Mouse (Mus musculus): Measurements from ENCODE around the gene Tcf7.

The Tcf7 gene

DNA sequence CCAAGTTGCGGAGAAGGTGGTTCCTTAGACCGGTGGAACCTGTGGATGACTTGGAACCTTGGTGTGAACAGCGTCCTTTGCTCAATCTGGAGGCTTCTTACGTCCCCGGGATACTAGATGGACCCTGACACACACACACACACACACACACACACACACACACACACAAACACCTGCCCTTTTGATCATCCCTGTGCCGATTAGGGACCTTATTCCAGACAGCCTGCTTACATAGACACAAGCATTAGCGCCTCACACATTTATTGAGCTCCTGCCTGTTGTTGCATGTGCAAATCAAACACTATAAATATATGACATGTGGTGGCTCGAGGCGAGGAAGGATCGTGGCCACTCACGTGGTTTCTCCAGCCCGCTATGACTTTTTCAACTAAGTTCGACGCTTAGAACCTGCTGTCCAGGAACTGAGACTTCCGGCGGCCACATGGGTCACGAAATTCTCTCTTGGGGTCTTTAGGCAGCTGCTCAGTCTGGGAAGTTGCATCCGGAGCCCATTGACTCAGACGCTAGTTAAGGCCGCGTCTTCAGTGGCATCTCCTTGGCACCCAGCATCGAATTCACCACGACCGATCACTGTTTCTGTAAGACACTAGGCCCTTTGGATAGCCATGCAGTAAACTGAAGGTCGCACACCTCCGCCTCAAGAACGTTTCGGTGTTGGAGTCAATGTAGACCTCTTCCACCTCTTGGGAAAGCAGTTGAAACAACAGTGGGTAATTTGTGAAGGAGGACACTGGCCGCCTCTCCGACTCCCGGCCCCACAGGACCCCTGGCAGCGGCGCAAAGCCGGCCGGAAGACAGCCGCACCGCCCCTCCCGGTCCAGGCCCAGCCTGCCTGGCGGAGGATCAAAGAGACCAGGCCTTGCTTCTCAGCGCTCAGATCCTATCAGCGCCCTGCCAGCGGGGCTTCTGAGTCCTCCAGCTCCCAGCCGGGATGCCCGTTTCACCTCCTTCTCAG is 1.1 kb upstream of the Tcf7 start:
- peak; percentile 49 to 61 for DNase-seq (ENCODE audit: low spot score in 2 of 2)

DNA sequence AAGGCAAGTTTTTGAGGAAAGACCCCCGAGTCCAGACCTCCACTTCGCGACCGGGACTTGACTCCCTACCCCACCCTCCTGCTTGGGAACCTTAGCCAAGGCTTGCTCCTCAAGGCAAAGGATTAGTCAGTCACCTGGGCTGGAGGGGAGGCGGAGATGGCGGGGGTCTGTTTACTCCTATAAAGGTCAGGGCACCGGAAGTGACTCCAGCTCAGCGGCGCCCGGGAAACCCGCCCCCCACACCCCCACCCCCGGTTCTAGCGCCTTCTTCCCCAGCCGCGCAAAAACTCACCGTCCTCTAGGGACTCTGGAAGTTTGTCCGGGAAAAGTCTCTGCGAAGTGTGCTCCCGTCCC is 417 bp downstream of the Tcf7 start:
- DNase-seq (ENCODE audit: low spot score in 2 of 2) = no peak

DNA sequence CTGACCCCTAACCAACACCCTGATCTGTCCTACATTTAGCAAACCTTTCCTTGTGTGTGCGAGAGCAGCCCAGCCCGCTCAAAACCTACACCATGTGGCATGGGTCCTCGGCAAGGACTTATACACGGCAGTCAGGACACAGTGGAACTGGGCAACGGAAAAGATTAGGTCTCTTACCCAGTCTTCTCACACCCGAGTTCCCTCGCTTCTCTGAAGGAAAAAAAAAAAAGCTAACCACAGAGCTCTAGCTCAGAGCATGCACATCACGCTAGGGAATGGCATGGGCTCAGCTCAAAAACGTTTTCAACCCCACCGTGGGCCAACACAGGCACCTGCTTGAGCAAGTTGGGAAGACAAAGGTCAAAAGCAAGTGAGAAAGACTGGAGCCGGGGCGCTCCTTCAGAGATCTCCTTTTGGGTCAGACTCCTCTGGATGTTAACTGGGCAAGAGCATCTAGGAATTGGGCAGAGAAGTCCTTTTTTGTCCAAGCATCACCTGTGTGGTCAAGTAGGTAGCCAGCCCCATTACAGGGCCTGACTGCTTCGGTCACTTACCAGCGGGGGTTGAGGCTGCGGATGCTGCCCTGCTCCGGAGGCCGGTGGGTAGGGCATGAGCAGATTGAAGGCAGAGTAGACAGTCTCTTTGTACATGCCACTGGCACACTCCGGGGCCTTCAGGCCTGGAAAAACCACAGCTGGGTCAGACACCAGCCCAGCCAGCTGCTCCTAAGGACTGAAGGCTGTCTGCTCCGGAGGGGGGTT is 1.1 kb downstream of the Tcf7 start:
- no peak for DNase-seq (ENCODE audit: low spot score in 2 of 2)

DNA sequence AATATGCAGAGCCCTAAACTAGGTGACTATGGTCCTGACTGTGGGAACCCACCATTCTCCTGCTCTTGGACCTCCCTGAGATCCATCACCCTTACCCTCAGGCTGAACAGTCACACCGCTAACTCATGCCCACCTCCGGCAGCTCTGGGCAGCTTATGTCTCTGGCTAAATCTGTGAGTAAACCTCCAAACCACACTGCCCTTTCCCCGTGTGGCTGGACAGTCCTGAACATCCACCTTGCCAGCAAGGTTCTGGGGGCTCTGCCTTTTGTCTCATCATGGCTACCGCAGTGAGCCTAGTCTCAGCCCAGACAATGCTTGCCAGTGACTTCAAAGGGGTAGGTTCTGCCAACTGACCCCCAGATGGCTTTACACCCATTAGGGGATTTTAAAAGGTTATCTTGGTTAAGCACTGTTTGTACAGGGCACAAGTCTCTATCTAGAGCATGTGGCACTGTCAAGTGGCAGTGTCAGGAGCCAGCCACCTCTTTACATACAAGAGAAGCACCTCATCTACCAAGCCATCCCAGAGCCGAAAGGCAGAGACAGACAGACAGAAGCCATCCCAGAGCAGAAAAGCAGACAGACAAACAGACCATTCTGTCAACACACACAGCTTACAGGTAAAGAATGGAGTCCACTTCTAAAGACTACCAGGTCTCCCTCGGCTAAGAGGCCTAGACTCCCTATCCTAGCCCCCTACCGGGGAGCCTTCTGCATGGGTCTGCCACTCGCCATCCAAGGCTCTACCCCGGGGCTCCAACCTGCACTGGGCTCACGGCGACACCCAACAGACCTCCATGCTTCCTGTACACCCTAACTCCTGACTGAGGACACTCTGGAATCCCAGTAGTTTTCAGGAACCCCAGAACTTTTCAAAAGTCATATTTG is 2.0 kb downstream of the Tcf7 start:
- no peak for DNase-seq (ENCODE audit: low spot score in 2 of 2)

DNA sequence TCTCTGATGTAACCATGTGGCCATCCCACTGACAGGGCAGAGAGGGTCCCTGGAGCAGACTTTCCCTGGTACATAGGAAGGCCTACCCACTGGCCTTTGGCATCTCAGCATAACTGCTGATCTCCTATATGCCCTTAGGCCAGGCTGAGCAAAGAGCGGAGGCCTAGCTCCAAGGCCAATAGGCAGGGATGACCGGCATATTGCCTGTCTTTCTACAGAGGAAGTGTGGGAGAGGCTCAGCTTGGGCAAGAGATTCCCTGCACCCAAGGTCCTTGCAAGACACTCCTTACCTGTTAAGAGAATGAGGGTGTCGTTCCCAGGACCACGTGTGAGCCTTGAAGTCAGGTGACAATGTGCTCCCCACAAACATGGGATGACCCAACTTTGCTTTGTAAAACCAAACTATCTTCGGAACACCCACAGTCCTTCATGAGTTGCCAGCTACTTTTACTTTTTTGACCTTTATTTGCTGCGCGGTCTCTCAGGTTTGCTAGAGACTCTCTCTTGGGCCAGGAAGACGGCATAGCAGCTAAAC is 3.1 kb downstream of the Tcf7 start:
- no peak for DNase-seq (ENCODE audit: low spot score in 2 of 2)

DNA sequence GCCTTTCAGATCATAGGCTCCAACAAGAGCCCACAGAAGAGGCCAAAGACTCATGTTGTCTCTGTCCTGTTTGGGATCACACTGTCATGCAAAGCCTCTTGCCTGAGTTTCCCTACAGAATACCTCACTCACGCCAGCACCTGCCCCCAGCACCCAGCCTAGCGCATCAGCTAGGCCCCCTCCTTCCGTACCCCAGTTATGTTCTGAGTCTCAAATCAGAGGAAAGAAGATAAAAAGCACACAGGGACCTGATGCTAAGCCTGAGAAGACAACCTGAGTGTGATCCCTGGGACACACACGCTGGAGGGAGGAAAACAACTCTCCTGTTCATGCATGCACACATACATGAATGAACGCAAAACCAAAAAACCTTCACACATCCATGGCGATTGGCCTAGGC is 3.8 kb downstream of the Tcf7 start:
- DNase-seq (ENCODE audit: low spot score in 2 of 2) = no peak

DNA sequence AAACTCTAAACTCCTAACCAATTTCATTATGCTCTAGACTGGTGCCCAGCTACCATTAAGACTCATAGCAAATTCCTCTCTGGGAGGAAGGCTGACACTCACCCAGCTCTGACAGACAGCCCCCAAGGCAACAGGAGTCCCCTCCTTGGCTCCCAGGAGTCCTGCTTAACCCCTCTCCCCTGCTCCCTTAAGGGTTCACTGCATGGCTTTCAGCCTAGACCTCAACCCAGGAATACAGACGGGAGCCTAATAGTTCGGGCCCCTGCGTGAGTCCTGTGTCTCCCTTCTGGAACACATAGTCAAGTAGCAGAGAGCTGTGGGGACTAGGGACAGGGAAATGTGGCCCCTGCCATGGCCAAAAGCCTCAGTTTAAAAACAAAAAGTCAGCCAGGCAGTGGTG is 4.7 kb downstream of the Tcf7 start:
- no peak for DNase-seq (ENCODE audit: low spot score in 2 of 2)

DNA sequence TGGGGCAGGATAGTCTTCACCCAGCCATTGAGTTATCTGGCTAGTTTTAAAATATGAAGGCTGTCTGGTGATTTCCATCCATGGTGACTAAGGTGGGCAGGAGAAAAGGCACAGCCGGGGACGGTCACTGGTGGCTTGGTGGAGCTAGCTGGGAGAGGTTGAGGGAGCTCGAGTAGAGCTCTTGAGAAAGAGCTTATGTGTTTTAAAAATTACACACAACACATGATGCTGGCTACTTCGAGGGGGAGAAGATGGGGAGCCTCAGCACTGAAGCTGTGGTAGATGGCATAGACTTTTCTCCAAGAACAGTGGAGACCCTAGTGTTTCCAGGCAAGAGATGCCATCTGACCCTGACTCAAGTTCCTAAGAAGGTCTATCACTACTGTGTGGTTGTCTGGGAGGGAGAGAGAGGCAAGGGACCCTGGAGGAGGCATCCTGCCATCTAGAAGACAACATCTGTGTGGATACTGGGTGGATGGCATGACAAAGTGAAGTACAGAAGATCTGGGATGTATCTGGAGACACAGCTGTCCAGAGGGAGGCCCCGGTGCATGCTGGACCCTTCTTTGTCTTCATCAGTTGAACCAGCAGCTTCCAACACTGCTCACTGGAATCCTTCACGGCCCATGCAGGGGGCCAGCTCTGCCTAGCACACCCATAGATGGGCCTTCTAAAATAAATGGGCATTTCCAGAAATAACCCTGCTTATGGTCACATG is 5.2 kb downstream of the Tcf7 start:
- no peak for DNase-seq (ENCODE audit: low spot score in 2 of 2)

DNA sequence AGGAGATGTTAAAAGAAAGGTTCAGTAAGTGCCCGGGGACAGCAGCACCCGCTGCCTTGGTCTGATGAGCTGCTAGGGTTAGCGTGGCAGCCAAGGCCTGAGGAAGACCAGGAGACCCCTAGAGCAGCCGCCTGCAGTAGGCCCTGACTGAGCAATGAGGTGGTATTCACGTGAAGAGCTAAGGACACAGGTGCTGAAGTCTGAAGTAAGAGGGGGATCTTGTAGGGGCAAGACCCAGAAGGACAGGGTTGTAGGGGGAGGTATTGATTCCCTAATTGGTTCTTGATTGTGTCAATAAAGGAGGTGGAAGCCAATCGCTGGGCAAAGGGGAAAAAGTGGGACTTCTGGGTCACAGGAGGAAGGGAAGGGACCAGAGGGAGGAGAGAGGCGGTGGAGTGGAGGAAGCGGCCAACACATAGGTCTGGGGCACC is 5.8 kb downstream of the Tcf7 start:
- DNase-seq (ENCODE audit: low spot score in 2 of 2) = no peak

DNA sequence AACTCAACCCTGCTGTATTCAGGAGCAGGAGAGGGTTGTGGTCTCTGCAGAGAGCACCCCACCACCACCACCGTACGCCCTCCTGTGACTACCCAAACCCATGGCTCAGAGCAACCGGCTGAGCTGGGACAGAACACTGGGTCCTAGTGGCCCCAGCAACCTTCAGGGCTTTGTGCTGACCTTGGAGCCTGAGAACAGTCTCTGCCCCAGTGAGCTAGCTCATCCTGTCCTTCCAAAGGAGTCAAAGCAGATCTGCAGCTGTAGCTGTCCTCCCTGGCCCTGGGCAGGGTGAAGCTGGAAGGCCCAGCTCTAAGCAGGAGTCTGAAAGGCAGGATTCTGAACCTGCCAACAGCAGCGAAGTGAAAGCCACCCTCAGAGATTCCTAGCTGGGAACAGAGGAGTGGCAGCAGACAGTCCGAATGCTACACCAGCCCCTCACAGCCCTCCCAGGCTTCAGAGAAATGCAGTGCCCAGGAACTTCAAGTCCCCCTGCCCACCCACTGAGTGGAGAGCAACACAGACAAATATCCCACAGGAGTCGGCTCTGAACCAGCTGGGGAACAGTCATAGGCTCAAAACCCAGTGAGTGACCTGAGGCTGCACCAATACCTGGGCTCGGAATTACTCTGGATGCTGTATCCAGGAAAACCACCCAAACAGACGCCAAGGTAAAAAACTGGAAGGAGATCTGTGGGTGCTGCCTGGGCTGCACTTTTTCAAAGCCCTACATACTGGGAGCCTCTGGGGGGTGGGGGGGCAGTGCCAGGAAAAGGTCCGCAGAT is 6.8 kb downstream of the Tcf7 start:
- DNase-seq (ENCODE audit: low spot score in 2 of 2) = no peak

DNA sequence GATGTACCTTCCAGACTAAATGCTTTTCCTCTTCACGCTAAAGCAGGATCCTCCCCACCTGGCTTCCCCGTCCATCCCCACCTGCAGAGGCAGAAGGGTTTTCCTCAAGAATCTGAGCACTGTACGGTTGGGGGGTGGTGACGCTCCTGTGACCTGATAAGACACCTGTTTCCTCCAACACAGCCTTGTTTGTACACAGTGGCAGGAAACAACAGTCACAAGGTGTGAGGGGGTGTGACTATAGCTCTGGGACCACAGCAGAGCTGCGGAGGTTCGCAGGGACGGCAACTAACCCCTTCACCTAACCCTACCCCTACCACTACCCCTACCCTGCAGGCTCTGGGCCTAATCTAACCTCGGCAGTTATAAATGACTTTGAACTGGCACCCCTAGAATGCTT is 7.4 kb downstream of the Tcf7 start:
- DNase-seq (ENCODE audit: low spot score in 2 of 2) = no peak

DNA sequence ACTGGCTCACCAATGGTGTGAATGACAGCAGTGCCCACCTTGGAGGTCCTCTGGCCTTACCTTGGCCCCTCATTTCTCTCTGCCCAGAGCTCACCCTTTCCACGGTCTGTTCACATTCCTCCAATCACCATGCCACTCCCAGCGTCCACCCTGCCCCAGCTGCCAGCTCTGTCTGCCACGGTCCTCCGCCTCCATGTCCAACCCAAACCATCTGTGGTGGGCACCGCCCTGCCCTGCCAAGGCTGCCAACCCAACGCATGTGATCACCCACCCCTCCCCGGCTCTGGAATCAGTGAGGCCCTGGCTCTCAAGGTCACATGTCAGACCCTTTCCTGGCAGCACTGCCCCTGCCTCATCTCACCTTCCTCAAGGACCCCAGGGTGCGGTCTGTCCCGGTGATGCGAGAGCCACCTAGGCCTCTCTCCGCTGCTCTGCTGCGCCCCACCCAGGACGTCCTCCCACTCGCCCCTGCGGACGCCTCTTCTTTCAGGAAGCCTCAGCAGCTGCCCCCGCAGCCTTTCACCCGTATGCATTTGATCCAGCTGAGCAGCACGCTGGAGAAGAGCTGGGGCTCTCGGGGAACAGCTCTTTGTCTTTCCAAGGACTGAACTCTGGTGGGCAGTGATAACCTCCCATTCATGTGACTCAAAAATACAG is 8.2 kb downstream of the Tcf7 start:
- no peak for DNase-seq (ENCODE audit: low spot score in 2 of 2)

DNA sequence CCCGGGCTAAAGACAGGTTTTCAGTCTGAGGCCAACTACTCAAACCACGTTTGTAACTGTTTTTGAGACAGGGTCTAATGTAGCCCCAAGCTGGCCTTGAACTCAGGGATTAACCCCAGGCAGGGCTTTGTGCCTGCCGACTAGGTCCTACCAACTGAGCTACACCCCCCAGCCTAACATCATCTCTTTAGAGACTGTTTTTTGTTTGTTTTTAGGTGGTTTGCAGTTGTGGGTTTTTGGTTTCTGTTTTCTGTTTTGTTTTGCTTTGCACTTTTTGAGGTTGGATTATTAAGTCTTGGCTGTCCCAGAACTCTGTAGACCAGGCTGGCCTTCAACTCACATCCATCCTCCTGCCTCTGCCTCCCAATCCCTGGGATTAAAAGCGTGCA is 8.9 kb downstream of the Tcf7 start:
- DNase-seq (ENCODE audit: low spot score in 2 of 2) = no peak

DNA sequence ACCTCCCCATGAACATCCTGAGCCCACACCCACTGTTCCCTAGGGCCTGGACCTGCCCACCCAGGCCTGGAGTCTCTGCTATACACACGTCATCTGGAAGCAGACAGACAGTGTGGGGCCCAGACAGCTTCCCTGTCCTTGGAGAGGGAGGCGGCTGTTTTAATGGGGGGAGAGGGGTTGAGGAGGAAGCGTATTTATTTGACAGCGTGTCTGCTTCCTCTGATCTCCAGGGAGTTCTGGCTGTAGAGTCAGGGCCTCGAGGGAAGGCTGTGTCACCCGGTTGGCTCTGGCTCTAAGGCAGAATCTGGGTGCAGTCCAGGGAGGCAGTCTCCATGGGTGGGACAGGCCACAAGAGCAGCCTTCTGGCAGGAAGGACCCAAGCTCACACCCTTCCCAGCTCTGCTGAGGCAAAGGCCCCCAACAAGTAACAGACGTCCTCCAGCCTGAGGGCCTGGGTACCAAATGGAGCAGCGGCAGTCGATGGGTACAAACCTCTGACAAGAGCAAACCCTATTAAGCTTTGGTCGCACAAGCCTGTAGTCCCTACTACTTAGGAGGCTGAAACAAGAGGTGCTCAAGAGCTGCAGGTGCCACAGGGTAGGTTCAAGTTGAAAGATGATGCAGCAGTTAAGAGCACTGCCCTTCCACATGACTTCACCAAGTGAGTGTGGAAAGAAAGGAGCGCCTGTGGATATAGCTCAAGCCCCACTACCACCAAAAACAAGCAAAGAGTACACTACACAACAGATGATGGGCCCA is 9.5 kb downstream of the Tcf7 start:
- no peak for DNase-seq (ENCODE audit: low spot score in 2 of 2)

DNA sequence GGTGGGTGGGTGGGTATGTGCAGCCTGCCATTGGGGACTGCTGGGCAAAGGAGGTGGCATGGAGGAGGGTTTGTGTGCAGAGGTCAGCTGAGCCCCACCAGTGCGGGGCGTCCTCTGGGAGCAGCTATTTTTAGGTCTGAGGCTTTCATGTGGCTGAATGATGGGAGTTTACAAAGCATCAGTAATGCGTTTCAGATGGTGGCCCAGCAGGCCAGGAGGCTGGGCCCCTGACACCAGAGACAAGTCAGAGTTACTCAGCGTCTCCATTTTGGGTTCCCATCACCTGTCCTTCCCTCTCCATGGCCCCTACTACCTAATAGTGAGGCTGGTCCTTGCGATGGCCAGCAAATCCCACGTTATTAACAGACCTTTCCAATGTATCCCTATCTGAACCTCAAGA is 10.2 kb downstream of the Tcf7 start:
- no peak for DNase-seq (ENCODE audit: low spot score in 2 of 2)

DNA sequence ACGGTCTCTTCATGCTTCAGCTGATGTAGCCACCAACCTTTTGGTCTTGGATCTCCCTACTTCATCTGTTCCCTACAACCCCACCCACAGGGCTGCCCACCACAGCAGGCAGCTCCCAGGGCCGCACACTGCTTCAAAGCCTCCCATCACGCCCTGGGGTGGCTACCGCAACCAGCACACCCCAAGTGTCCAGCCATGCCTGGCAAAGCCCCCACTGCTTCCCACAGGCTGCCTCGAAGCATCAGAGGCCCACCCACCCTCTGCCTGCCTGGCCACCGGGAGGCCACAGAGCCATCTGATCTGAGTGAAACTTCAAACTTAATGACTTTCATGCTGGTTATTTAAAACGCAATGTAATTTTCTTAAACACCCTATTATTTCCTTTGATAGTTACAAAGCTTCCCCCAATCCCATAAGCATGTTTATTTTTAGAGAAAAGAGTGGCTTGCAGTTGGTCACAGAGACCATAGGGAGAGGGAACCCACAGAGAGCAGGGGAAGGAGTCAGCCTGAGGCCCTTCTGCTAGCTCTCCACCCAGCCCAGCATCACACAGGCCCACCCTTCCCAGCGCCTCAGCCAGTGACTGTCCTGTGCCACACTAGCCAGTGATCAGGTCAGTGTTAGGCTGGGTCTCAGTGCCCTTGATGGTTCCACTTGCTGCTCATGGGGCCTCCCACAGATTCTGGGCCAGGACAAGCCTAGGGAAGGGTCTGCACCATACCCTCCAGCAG is 10.9 kb downstream of the Tcf7 start:
- DNase-seq (ENCODE audit: low spot score in 2 of 2) = no peak

DNA sequence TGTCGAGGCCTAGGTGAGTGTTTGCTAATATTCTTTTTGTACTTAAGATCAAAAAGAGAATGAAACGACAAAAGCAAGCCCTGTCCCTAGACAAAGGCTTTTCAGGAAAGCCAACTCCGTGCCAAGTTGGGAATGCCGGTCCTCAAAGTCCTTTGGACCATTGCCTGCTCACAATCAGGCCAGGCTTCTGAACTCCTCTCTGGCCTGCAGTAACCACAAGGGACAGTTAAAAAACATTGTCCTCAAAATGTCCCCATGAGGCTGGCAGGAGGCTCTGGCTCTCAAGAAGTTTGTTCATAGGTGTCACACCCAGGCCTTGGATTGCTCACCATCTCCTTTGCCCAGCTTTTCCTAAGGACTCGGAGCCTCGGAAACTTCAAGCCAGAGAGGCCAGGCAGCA is 13.0 kb downstream of the Tcf7 start:
- DNase-seq (ENCODE audit: low spot score in 2 of 2) = no peak

DNA sequence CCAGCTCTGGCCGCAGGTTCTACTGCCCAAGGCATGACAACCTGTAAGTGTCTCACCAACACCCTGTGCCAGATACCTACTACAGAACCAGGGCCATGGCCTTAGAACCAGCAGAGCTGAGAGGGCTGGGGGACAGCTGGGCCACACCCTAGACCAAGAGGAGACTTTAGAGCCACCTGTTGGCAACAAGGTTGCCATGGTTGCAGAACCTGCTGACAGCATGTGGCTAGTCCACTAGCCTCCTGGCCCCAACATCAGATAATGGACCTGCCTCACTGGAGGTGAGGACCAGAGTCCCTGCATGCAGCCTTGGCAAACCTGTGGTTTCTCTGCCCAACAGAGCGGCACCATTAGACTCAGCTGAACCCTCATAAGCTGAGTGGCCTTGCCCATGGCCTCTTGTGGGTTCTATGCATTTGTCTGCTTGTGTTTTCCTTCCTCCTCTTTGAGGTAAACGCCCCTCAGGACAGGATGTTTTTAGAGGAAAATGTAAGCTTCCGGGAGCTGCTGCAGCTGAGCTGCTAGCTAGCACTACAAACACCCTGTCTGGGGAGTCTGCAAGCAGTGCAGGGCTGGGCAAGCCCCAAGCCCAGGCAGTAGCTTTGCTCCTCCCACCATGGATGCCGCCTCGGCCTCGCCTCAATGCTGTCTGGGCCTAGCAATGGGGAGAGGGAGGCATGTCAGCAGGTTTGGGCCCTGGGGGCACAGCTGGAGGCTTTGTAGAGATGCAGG is 14.5 kb downstream of the Tcf7 start:
- no peak for DNase-seq (ENCODE audit: low spot score in 2 of 2)
